Mouse (Mus musculus) embryo, embryonic 11 days (tissue): ENCODE results near the gene Eif1.
"Not testable (repeated sequence)": the region's sequence is repeated elsewhere in the genome, so short reads cannot be mapped to it uniquely, and the experiment has no call there.

Experiments
- DNase-seq: peaks from one replicate; pipeline ENCODE4 v3.0.0-alpha.2; 2015

The Eif1 gene

DNA sequence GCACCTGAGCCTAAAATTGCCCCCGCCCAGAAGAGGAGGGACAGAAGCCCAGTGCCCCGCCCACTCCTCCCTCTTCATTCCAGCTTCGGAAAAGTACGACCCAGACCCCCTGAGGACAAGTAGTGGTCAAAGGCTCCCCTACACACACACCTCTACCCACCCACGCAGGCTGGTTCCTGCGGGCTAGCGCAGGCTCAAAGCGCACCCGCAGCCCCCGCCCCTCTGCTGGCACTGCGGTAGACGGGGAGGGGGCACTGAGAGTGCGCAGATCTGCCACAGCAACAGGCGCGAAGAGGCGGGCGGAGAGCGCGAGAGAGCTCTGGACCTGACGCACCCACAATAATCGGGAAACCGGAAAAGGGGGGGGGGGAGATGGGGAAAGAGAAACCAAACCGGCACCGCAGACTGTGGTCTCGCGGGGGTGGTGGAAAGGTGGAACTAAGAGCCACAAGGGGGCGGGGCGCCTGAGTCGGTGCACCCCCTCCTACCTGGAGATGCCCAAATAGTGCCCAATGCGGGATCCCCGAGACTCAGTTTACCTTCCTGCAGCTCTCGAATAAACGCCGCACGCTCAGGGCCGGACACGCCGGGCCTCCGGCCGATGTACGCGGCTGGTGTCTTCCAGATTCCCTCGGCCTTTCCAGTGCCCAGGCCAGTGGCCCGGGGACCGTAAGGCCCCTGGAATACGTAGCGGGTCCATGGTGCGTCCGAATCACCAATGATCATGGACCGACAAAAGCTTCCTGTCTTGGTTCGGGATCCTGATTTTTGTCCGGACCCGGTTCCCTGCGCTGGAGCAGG is 35.7 kb downstream of the Eif1 start:
- DNase-seq: peak; percentile 60

DNA sequence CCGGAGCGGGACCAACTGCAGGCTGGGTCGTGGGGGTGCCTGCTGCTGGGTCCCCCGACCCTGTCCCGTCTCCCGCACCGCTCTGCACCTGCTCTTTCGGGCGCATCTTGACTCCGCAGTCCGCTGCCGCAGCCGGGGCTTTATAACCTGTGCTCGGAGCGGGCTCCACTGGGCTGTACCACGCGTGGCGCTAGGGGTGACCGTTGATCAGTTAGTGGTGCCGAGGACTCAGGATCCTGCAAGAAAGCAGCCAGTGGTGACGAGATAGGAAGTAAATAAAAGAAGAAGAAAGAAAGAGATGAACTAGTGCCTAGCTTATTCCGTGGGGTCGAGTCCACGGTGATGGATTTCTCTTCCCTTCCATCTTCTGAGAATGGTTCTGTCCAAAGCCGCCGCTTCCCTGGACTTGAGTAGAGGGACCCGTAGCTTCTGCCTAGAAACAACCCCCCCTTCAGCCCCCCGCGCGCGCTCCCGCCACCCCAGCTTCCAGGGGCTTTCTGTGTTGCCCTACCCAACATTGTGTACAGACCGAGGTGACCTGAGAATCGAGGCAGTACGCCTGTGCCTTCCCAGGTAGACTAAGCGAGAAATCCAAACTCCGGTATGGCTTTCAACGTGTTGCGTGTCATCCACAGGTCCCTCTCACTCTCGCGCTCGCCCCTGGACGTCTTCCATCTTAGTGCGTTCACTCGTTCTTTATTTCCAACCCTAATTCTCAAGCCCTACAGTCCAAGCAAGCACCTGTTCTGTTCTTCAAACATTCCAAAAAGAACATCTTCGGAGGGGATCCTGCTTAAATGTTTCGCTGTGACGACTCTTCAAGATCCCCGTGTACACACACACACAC is 36.5 kb downstream of the Eif1 start, which contains the start of gene Hap1:
Gene Hap1, minus strand, starts transcription at position 157 of the 847 bp plus-strand sequence.
- peak; percentile 89 for DNase-seq

DNA sequence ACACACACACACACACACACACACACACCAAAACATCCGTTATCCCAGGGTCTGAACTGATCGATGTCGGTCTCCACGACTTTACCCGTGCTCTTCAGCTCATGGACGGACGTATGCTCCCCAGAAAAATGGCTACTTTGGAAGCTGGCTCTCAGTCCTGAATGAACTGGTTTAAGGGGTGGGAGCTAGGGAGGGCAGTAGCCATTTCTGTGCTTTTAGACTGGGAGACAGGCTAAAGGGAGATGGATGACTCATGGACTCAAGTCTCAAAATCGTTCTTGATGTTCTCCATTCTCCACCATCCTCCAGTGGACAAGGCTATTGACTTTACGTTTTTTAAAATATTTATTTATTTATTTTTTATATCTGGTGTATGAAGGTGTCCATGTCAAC is 37.1 kb downstream of the Eif1 start:
- DNase-seq: peak; percentile 27

DNA sequence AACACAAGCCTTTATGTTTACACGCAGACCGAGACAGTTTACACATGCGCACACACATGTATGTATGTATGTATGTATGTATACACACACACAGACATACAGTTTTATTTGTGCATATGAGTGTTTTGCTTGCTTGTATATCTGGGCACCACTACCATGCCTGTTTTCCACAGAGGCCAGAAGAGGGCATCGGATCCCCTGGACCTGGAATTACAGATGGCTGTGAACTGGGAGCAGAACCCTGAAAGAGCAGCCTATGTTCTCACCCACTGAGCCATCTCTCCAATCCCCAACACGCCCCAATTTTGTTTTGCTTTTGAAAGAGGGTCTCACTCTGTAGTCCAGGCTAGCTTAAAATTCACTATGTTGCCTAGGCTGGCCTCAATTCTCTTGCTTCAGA is 37.7 kb downstream of the Eif1 start:
- no peak for DNase-seq

GRCm38 (mm10) chr11:100360175-100360574 is 40.5 kb downstream of the Eif1 start:
- no peak for DNase-seq

GRCm38 (mm10) chr11:100361059-100361458 is 41.4 kb downstream of the Eif1 start:
- DNase-seq: not testable (repeated sequence)

DNA sequence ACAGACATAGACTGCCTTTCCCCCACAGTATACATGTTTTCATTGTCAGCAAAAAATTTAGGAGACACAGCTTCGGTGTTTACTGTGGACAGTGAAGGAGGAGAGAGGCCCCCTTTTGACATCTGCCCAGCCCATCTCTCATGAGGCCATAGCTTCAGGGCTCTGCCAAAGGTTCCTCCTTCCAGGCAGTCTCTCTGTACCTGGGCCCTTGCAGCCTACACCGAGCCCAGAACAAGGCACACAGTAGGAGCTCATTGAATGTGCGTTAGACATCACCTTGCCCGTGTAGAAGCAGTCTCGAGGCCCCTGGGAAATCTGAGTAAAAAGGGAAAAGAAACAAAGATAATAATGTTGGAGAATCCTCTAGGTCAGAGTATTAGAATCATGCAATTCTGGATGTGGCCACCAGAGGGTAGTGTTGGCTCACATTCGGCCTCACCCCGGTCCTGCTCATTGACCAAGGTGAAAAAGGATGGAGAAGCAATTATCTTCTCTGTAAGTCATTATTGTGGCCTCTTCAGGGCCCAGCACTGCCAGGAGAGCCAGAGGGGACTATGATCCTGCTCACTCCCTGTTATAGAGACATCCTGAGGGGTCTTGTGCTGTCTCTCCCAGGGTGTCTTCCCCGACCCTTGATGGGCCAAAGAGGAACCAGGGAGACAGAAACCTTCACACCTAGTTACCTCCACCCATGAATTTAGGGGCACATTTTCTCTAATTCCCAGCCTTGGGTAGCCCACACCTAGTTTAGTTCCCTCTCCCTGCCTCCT is 42.7 kb downstream of the Eif1 start:
- peak; percentile 78 for DNase-seq

GRCm38 (mm10) chr11:100362979-100363562 is 43.4 kb downstream of the Eif1 start:
- DNase-seq: peak; percentile 76

- no peak for DNase-seq
Measured at GRCm38 (mm10) chr11:100369145-100369544, 49.5 kb downstream of the Eif1 start.

DNA sequence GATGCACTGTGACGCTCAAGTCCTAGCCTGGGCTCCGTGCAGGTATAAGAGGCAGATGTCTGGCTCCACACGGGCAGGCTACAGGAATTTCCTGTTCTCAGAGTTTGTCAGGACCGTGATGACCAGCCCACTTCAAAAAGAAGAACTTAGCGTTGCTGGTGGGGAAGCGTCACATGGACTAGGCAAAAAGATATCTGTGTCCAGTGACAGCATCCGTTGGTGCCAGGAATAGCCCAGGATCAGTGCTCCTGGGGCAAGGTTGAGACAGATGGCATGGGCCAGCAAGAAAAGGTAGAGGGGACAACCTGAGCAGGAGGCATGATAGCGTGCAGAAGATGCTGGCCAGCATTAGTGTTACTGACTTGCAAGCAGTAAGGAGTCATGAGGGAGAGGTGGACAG is 50.1 kb downstream of the Eif1 start:
- DNase-seq: no peak
